Mouse (Mus musculus) thymus, postnatal 14 days (tissue): ENCODE measurements at regions not wholly inside any gene's neighbourhood (a gene's known extent, or its start where the extent isn't known, plus 50 kb on each side); places are given as distances from the start of the nearest gene placed in this dataset.

Experiments
- DNase-seq: peaks from one replicate; pipeline ENCODE4 v3.0.0; 2021

- no peak for DNase-seq
Measured at GRCm38 (mm10) chr9:46938628-46939027, 59.9 kb upstream of the Gm4791 start.

- DNase-seq = no peak
Measured at GRCm38 (mm10) chr9:46925641-46926040, 72.9 kb upstream of the Gm4791 start.

- DNase-seq = no peak
Measured at GRCm38 (mm10) chr9:46920081-46920480, 78.5 kb upstream of the Gm4791 start.

GRCm38 (mm10) chr9:46913238-46913637 lies 85.3 kb upstream of the Gm4791 start:
- no peak for DNase-seq

- no peak for DNase-seq
Measured at GRCm38 (mm10) chr9:46909412-46910013, 89.0 kb upstream of the Gm4791 start.

- DNase-seq = no peak
Measured at GRCm38 (mm10) chr9:46905081-46905480, 93.5 kb upstream of the Gm4791 start.

GRCm38 (mm10) chr9:46903491-46904220 lies 94.9 kb upstream of the Gm4791 start:
- DNase-seq = no peak

GRCm38 (mm10) chr9:46899283-46899682 lies 99.3 kb upstream of the Gm4791 start:
- DNase-seq = no peak

GRCm38 (mm10) chr9:46898120-46898519 lies 100.4 kb upstream of the Gm4791 start:
- no peak for DNase-seq

GRCm38 (mm10) chr9:46891829-46892228 lies 106.7 kb upstream of the Gm4791 start:
- DNase-seq = no peak

- no peak for DNase-seq
Measured at GRCm38 (mm10) chr9:46889933-46890662, 108.4 kb upstream of the Gm4791 start.

- no peak for DNase-seq
Measured at GRCm38 (mm10) chr9:46871211-46871994, 127.1 kb upstream of the Gm4791 start.

GRCm38 (mm10) chr9:46863934-46864333 lies 134.6 kb upstream of the Gm4791 start:
- DNase-seq = no peak

- no peak for DNase-seq
Measured at GRCm38 (mm10) chr9:46851753-46852152, 146.8 kb upstream of the Gm4791 start.

GRCm38 (mm10) chr9:46851336-46851735 lies 147.2 kb upstream of the Gm4791 start:
- DNase-seq = no peak

GRCm38 (mm10) chr9:46845276-46845675 lies 153.3 kb upstream of the Gm4791 start:
- no peak for DNase-seq

GRCm38 (mm10) chr9:46843781-46844180 lies 154.8 kb upstream of the Gm4791 start:
- no peak for DNase-seq

GRCm38 (mm10) chr9:46841571-46841970 lies 157.0 kb upstream of the Gm4791 start:
- no peak for DNase-seq

GRCm38 (mm10) chr9:46835261-46835660 lies 163.3 kb upstream of the Gm4791 start:
- no peak for DNase-seq

GRCm38 (mm10) chr9:46830746-46831560 lies 167.6 kb upstream of the Gm4791 start:
- no peak for DNase-seq

GRCm38 (mm10) chr9:46830316-46830715 lies 168.2 kb upstream of the Gm4791 start:
- no peak for DNase-seq

GRCm38 (mm10) chr9:46824703-46825102 lies 173.8 kb upstream of the Gm4791 start:
- DNase-seq = no peak
